Mouse (Mus musculus) CH12.LX (cell line): ENCODE measurements at regions not wholly inside any gene's neighbourhood (a gene's known extent, or its start where the extent isn't known, plus 50 kb on each side); places are given as distances from the start of the nearest gene placed in this dataset.

Experiments
- DNase-seq: peaks from one replicate; pipeline ENCODE4 v3.0.0-alpha.2; 2013; ENCODE audit errors: extremely low read depth
- H3K27ac ChIP-seq: 2 replicates; pipeline ENCODE4 v1.5.1; 2012; ENCODE audit warnings: low read depth, mild to moderate bottlenecking, control low read depth, moderate library complexity; ENCODE audit not compliant: insufficient read depth
- H3K27me3 ChIP-seq: replicated peaks from 2 replicates; pipeline ENCODE3; 2012; ENCODE audit warnings: inconsistent platforms
- H3K36me3 ChIP-seq, 2 experiments: replicated peaks in 1 of 2; 2 replicates each; pipeline versions ENCODE3 to v1.6.1; 2012; ENCODE audit warnings: inconsistent platforms in 1 of 2, low read length in 1 of 2, mild to moderate bottlenecking in 1 of 2, mixed read lengths in 1 of 2, moderate library complexity in 1 of 2; ENCODE audit not compliant: control insufficient read depth in 1 of 2, insufficient read depth in 1 of 2
- H3K4me1 ChIP-seq, 2 experiments: 2 replicates each; pipeline ENCODE4 v1.6.1; 2012; ENCODE audit warnings: inconsistent platforms in 1 of 2, moderate library complexity in 1 of 2; ENCODE audit not compliant: insufficient read depth in 2 of 2, control insufficient read depth in 1 of 2
- H3K4me2 ChIP-seq: 2 replicates; pipeline ENCODE4 v1.6.1; 2012; ENCODE audit warnings: low read depth, mild to moderate bottlenecking, control low read depth; ENCODE audit not compliant: poor library complexity, insufficient read depth, severe bottlenecking
- H3K4me3 ChIP-seq, 3 experiments: fragments of 150-350 bp in 1 of 3; sonication (generic) in 1 of 3; replicated peaks in 1 of 3; 2 replicates each; pipeline versions ENCODE3 to v1.5.1; 2011 to 2012; ENCODE audit warnings: low read depth in 2 of 3, low read length in 2 of 3, mild to moderate bottlenecking in 2 of 3, moderate library complexity in 2 of 3, control low read depth in 1 of 3, improper control_type of control experiment in 1 of 3, inconsistent platforms in 1 of 3, mixed read lengths in 1 of 3; ENCODE audit not compliant: poor library complexity in 1 of 3
- H3K79me2 ChIP-seq: replicated peaks from 2 replicates; pipeline ENCODE4 v1.6.1; 2012; ENCODE audit warnings: mild to moderate bottlenecking, moderate library complexity; ENCODE audit not compliant: control insufficient read depth, poor library complexity, insufficient read depth, severe bottlenecking; ENCODE audit errors: extremely low read depth
- H3K9ac ChIP-seq: 2 replicates; pipeline ENCODE4 v1.6.1; 2012; ENCODE audit warnings: low read depth, mild to moderate bottlenecking, control low read depth, moderate library complexity; ENCODE audit not compliant: insufficient read depth
- H3K9me3 ChIP-seq: replicated peaks from 2 replicates; pipeline ENCODE3; 2012; ENCODE audit warnings: low read length, inconsistent platforms, mixed read lengths
- BHLHE40 ChIP-seq: IDR thresholded peaks from 2 replicates; pipeline ENCODE4 v1.6.1; 2011; ENCODE audit warnings: mild to moderate bottlenecking, low read depth, low read length, improper control_type of control experiment
- EP300 ChIP-seq: IDR thresholded peaks from 2 replicates; pipeline ENCODE4 v1.6.1; 2011; ENCODE audit warnings: low read length, improper control_type of control experiment
- IRF4 ChIP-seq: IDR thresholded peaks from 2 replicates; pipeline ENCODE4 v1.6.1; 2014; ENCODE audit warnings: low read depth, mild to moderate bottlenecking, inconsistent platforms, low read length, improper control_type of control experiment
- JUND ChIP-seq: conservative IDR thresholded peaks from 2 replicates; pipeline ENCODE4 v1.6.1; 2011; ENCODE audit warnings: low read depth, low read length, improper control_type of control experiment
- KAT2A ChIP-seq: IDR thresholded peaks from 2 replicates; pipeline ENCODE4 v1.6.1; 2012; ENCODE audit warnings: low read length, improper control_type of control experiment, inconsistent platforms; ENCODE audit not compliant: insufficient replicate concordance
- MAX ChIP-seq: IDR thresholded peaks from 2 replicates; pipeline ENCODE4 v1.6.1; 2011; ENCODE audit warnings: low read length, improper control_type of control experiment
- MEF2A ChIP-seq: IDR thresholded peaks from 2 replicates; pipeline ENCODE4 v1.6.1; 2014; ENCODE audit warnings: low read depth, mild to moderate bottlenecking, inconsistent platforms, low read length, improper control_type of control experiment, borderline replicate concordance
- POLR2A ChIP-seq: IDR thresholded peaks from 2 replicates; pipeline ENCODE4 v1.6.1; 2011; ENCODE audit warnings: low read depth, mild to moderate bottlenecking, improper control_type of control experiment, low read length
- POLR2AphosphoS2 ChIP-seq: IDR thresholded peaks from 2 replicates; pipeline ENCODE4 v1.6.1; 2011; ENCODE audit warnings: low read depth, low read length, improper control_type of control experiment
- RAD21 ChIP-seq: IDR thresholded peaks from 2 replicates; pipeline ENCODE4 v1.6.1; 2011; ENCODE audit warnings: low read depth, mild to moderate bottlenecking, low read length, improper control_type of control experiment, moderate library complexity
- SIN3A ChIP-seq: IDR thresholded peaks from 2 replicates; pipeline ENCODE4 v1.6.1; 2012; ENCODE audit warnings: low read length, improper control_type of control experiment, inconsistent platforms
- SMC3 ChIP-seq: IDR thresholded peaks from 2 replicates; pipeline ENCODE4 v1.6.1; 2011; ENCODE audit warnings: low read depth, low read length, improper control_type of control experiment
- TBP ChIP-seq: conservative IDR thresholded peaks from 2 replicates; pipeline ENCODE4 v1.6.1; 2011; ENCODE audit warnings: low read depth, low read length, improper control_type of control experiment
- ZNF384 ChIP-seq: IDR thresholded peaks from 2 replicates; pipeline ENCODE4 v1.6.1; 2012; ENCODE audit warnings: low read depth, low read length, improper control_type of control experiment, inconsistent platforms
- dilution Hi-C: fragments of 300-500 bp; cut with MboI; formaldehyde crosslinking; loops from 2 replicates; pipeline ENCODE4 v1.14.3; 2020; ENCODE audit warnings: low sequenced_read_pairs; ENCODE audit not compliant: extremely low pct_unique_long_range_greater_than_20kb, extremely low pct_ligation_motif_present
- in situ Hi-C: fragments of 300-500 bp; cut with MboI; formaldehyde crosslinking; loops from 3 replicates; pipeline ENCODE4 v1.14.3; 2019; ENCODE audit warnings: low sequenced_read_pairs, low pct_ligation_motif_present, low pct_unique_long_range_greater_than_20kb, mixed read lengths

- DNase-seq: no peak
- H3K9me3 ChIP-seq: peaks cover 80% of the 10 kb centered on the region
- no peak overlapping the region for H3K4me2 ChIP-seq
- H3K27ac ChIP-seq: no peak overlapping the region
- in situ Hi-C loops: no loop called here
- no peaks in the 10 kb centered on the region for H3K36me3 ChIP-seq
- H3K4me3 ChIP-seq: no peak overlapping the region
- no peaks in the 10 kb centered on the region for H3K4me1 ChIP-seq
- H3K79me2 ChIP-seq: no peaks in the 10 kb centered on the region
- H3K9ac ChIP-seq: no peak overlapping the region
- H3K27me3 ChIP-seq: no peaks in the 10 kb centered on the region
- dilution Hi-C loops: no loop called here
- TF ChIP-seq MAX (no peak), KAT2A (no peak), POLR2A (no peak)
These were observed 441.3 kb upstream of the 3110018I06Rik start for GRCm38 (mm10) chr12:107047059-107047531.

GRCm38 (mm10) chr12:107050891-107051635 lies 437.4 kb upstream of the 3110018I06Rik start:
- in situ Hi-C loops (no loop called here), dilution Hi-C loops (no loop called here)
- TF ChIP-seq IRF4: no peak
- H3K4me3 ChIP-seq: no peak overlapping the region
- H3K4me2 ChIP-seq: no peak overlapping the region
- no peaks in the 10 kb centered on the region for H3K79me2 ChIP-seq
- no peaks in the 10 kb centered on the region for H3K4me1 ChIP-seq
- DNase-seq: no peak
- H3K9ac ChIP-seq: no peak overlapping the region
- no peaks in the 10 kb centered on the region for H3K36me3 ChIP-seq
- no peaks in the 10 kb centered on the region for H3K27me3 ChIP-seq
- no peak overlapping the region for H3K27ac ChIP-seq
- peaks cover 79% of the 10 kb centered on the region for H3K9me3 ChIP-seq

- Histone ChIP-seq H3K79me2 (no peaks in the 10 kb centered on the region), H3K27me3 (no peaks in the 10 kb centered on the region), H3K4me2 (no peak overlapping the region), H3K4me1 (no peaks in the 10 kb centered on the region), H3K4me3 (no peak overlapping the region), H3K27ac (no peak overlapping the region), H3K9me3 (peaks cover 83% of the 10 kb centered on the region), H3K36me3 (no peaks in the 10 kb centered on the region), H3K9ac (no peak overlapping the region)
- in situ Hi-C loops: no loop called here
- dilution Hi-C loops: no loop called here
- no peak for TF ChIP-seq BHLHE40
- no peak for TF ChIP-seq TBP
- TF ChIP-seq EP300: no peak
- no peak for TF ChIP-seq ZNF384
- no peak for TF ChIP-seq JUND
- TF ChIP-seq MEF2A: no peak
- no peak for TF ChIP-seq POLR2AphosphoS2
- no peak for TF ChIP-seq SMC3
- TF ChIP-seq RAD21: no peak
- TF ChIP-seq KAT2A: no peak
- TF ChIP-seq SIN3A: no peak
- no peak for DNase-seq
These were observed 436.3 kb upstream of the 3110018I06Rik start for GRCm38 (mm10) chr12:107052136-107052535.
